ENCODE assay signal across 8 mouse cellular contexts in the genomic region with DNA sequence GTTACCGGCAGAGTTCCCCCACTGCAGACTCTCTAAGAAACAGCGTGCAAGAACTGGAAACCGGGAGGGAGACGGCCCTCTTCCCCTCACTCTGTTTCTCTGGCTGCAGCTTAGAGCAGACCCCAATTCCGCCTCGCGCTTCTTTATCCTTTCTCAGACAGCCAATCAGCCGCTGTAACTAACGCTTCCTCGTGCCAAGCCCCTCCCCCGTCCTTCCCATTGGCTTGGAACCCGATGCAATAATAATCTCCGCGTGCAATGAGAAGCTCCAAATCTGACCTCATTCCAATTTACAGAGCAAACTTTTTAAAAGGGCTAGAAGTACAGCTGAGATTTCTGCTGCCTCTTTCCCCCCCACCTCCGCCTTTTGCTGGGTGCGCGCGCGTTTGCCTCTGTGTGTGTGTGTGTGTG. TPM values are rescaled to one million over a fixed set of nuclear protein-coding genes. Genes with fewer than 3 reads are reported as not detected.
DNase-seq lines count a peak whose midpoint lies in the region; ATAC-seq and TF ChIP-seq lines count a peak whose summit lies in the region.

Gene Sox4, minus strand, starts transcription at position 133 of the 411 bp plus-strand sequence.

- H3K9me3 ChIP-seq in hindbrain, embryonic 16.5 days (ENCODE audit: control insufficient read depth, low read length), result no peaks in the 10 kb centered on the region

- 0% methylated on average over 19 of the region's 19 CpGs for WGBS in hindbrain, embryonic 16.5 days

- H3K4me3 ChIP-seq in gastrocnemius, adult 2 months, result peak within 1 kb of the TSS; percentile 91
- peak within 1 kb of the TSS; percentile 72 for H3K4me3 ChIP-seq in hindbrain, embryonic 16.5 days (ENCODE audit: low read length)

- TF ChIP-seq CTCF in gastrocnemius, adult 2 months (IDR thresholded peaks at IDR 0.05), result no peak

- peak within 1 kb of the TSS; percentile 100 for H3K9ac ChIP-seq in hindbrain, embryonic 16.5 days (ENCODE audit: low read depth, low read length)

- H3K4me1 ChIP-seq in hindbrain, embryonic 16.5 days (ENCODE audit: control insufficient read depth, insufficient read depth, low read depth, low read length), result peaks cover 11% of the 10 kb centered on the region

- H3K36me3 ChIP-seq in hindbrain, embryonic 16.5 days (ENCODE audit: control insufficient read depth, insufficient read depth, low read length), result no peaks in the 10 kb centered on the region

- DNase-seq in WW6 (ENCODE audit: low read depth, low spot score), result peak; percentile 70
- peak; percentile 86 to 87 for DNase-seq in cerebellum, postnatal 36 days
- DNase-seq in gastrocnemius, adult 2 months, result peak; percentile 95
- DNase-seq in left cerebral cortex, adult 11 months (ENCODE audit: low spot score), result peak; percentile 91
- peak; percentile 98 for DNase-seq in lung, postnatal 36 days
- peak; percentile 91 for DNase-seq in retina, postnatal 7 days (ENCODE audit: low read depth, low spot score)
- DNase-seq in urinary bladder, adult 18-20 months (ENCODE audit: low spot score in 2 of 2), result peak; percentile 86 to 93

- H3K4me2 ChIP-seq in hindbrain, embryonic 16.5 days (ENCODE audit: low read length), result peak within 1 kb of the TSS; percentile 55

- H3K27me3 ChIP-seq in hindbrain, embryonic 16.5 days (replicated peaks; ENCODE audit: control insufficient read depth, insufficient read depth, low read length), result no peaks in the 10 kb centered on the region

- intact Hi-C loops in gastrocnemius, adult 2 months (cut with DNase I), result loop anchor here (5.0 to 10.0 kb wide), 5 partner anchors 66 to 536 kb away; no protein-coding TSS in a partner anchor

- ATAC-seq in hindbrain, embryonic 16.5 days, result peak; percentile 94

- H3K27ac ChIP-seq in gastrocnemius, adult 2 months, result peak within 1 kb of the TSS; percentile 83
- H3K27ac ChIP-seq in hindbrain, embryonic 16.5 days (ENCODE audit: low read depth, low read length), result peak within 1 kb of the TSS; percentile 97

RNA-seq across cellular contexts. Expression of gene Sox4, which starts in this region (rescaled TPM):
- 1 to 10 TPM; 2.1 to 6.5 TPM for total RNA-seq in gastrocnemius, adult 2 months (2021)
- polyA plus RNA-seq in hindbrain, embryonic 16.5 days (2015; fragmentation: Nextera tagmentation; extraction: Ambion mirVana), result 65.4 and 105 TPM in 2 replicates

Comparison
In these comparisons a context has a peak if more than half of its experiments do, and no peak if none do; other contexts are left out.
1. Peak in every context shown above with its lines: DNase-seq, ATAC-seq, H3K4me3 ChIP-seq and H3K27ac ChIP-seq.